In genomic region chr12:79066431-79066830, GRCm38 (mm10) we compare ENCODE assay signal across 22 mouse cellular contexts.
"Had no signal": no experiment of that assay in that cellular context is flagged by ENCODE, and none has a peak within 500 bp of the region (broad histone marks: within the 10 kb centered on the region; RNA-seq: fewer than 3 reads in every experiment).

No protein-coding gene starts in this region.

- H3K4me2 ChIP-seq: forebrain, embryonic 15.5 days; heart, embryonic 11.5 days; heart, embryonic 13.5 days; heart, embryonic 15.5 days; hindbrain, embryonic 13.5 days; hindbrain, embryonic 15.5 days; limb, embryonic 13.5 days; limb, embryonic 15.5 days had no signal

- H3K9ac ChIP-seq: forebrain, embryonic 15.5 days; forebrain, postnatal 0 days; heart, embryonic 13.5 days; heart, embryonic 15.5 days; hindbrain, embryonic 13.5 days; hindbrain, embryonic 15.5 days; limb, embryonic 13.5 days; limb, embryonic 15.5 days had no signal

- H3K27me3 ChIP-seq: forebrain, embryonic 15.5 days; hindbrain, embryonic 13.5 days; hindbrain, embryonic 15.5 days; limb, embryonic 13.5 days; limb, embryonic 15.5 days had no signal

- H3K4me3 ChIP-seq: forebrain, embryonic 15.5 days; heart, adult 2 months; heart, embryonic 13.5 days; heart, embryonic 15.5 days; hindbrain, embryonic 13.5 days; hindbrain, embryonic 15.5 days; limb, embryonic 13.5 days; limb, embryonic 15.5 days had no signal

- H3K9me3 ChIP-seq: forebrain, embryonic 15.5 days; heart, embryonic 13.5 days; heart, embryonic 15.5 days; hindbrain, embryonic 13.5 days; hindbrain, embryonic 15.5 days; limb, embryonic 13.5 days; limb, embryonic 15.5 days had no signal

- DNase-seq: forebrain, postnatal 0 days; gastrocnemius, postnatal 14 days; gastrocnemius, postnatal 36 days; heart, adult 11 months; heart, adult 2 months; heart, postnatal 14 days; heart, postnatal 36 days; kidney, adult 18-20 months; kidney, postnatal 10 days; layer of hippocampus, adult 9-11 months; layer of hippocampus, postnatal 36 days; left cerebral cortex, postnatal 4 days had no signal

- ATAC-seq: forebrain, embryonic 15.5 days; forebrain, postnatal 0 days; hindbrain, postnatal 0 days; intestine, embryonic 16.5 days had no signal

- H3K4me1 ChIP-seq: forebrain, embryonic 15.5 days; hindbrain, embryonic 13.5 days; hindbrain, embryonic 15.5 days; limb, embryonic 13.5 days; limb, embryonic 15.5 days had no signal

- H3K36me3 ChIP-seq: forebrain, embryonic 15.5 days had no signal

- H3K27ac ChIP-seq: forebrain, embryonic 15.5 days; heart, adult 2 months; heart, embryonic 13.5 days; heart, embryonic 15.5 days; hindbrain, embryonic 13.5 days; hindbrain, embryonic 15.5 days; hindbrain, postnatal 0 days; limb, embryonic 13.5 days; limb, embryonic 15.5 days had no signal
